Mouse (Mus musculus) forebrain, embryonic 11.5 days (tissue): ENCODE measurements at regions not wholly inside any gene's neighbourhood (a gene's known extent, or its start where the extent isn't known, plus 50 kb on each side); places are given as distances from the start of the nearest gene placed in this dataset.

Source experiments
- ATAC-seq: fragments of 200-750 bp; cut with Nextera tagmentation; replicated peaks from 2 replicates; pipeline ENCODE4 v1.8.0; 2017; ENCODE audit warnings: moderate TSS enrichment; ENCODE audit not compliant: low FRiP score
- DNase-seq: peaks from one replicate; pipeline ENCODE4 v3.0.0-alpha.2; 2017; ENCODE audit warnings: low spot score
- H3K27ac ChIP-seq: fragments of 300-500 bp; sonication (generic); 2 replicates; pipeline ENCODE4 v1.5.1; 2014; ENCODE audit warnings: low read depth, low read length
- H3K27me3 ChIP-seq: fragments of 300-500 bp; sonication (generic); 2 replicates; pipeline ENCODE4 v1.6.1; 2014; ENCODE audit warnings: mild to moderate bottlenecking, low read length, mixed read lengths; ENCODE audit not compliant: control insufficient read depth, insufficient read depth
- H3K36me3 ChIP-seq: fragments of 300-500 bp; sonication (generic); 2 replicates; pipeline ENCODE4 v1.6.1; 2014; ENCODE audit warnings: mild to moderate bottlenecking, low read length, moderate library complexity, mixed read lengths; ENCODE audit not compliant: control insufficient read depth, insufficient read depth
- H3K4me1 ChIP-seq: fragments of 300-500 bp; sonication (generic); replicated peaks from 2 replicates; pipeline ENCODE4 v1.6.1; 2014; ENCODE audit warnings: low read length, mixed read lengths; ENCODE audit not compliant: control insufficient read depth, insufficient read depth
- H3K4me2 ChIP-seq: fragments of 300-500 bp; sonication (generic); 2 replicates; pipeline ENCODE4 v1.6.1; 2014; ENCODE audit warnings: low read depth, mild to moderate bottlenecking, low read length, moderate library complexity, mixed read lengths; ENCODE audit not compliant: severe bottlenecking
- H3K4me3 ChIP-seq: fragments of 300-500 bp; sonication (generic); 2 replicates; pipeline ENCODE4 v1.5.1; 2014; ENCODE audit warnings: low read depth, low read length
- H3K9ac ChIP-seq: fragments of 300-500 bp; sonication (generic); 2 replicates; pipeline ENCODE4 v1.6.1; 2014; ENCODE audit warnings: low read length
- H3K9me3 ChIP-seq: fragments of 300-500 bp; sonication (generic); 2 replicates; pipeline ENCODE4 v1.6.1; 2016; ENCODE audit warnings: low read length, mixed read lengths; ENCODE audit not compliant: control insufficient read depth
- WGBS: fragments of 180-500 bp; shearing (Covaris S2); extraction: QIAGEN DNeasy Blood & Tissue Kit; methylation state at CpG from one replicate; pipeline ENCODE4 v1.1.7; 2014; 5-methylcytosine and 5-hydroxymethylcytosine counted together

GRCm38 (mm10) chr13:60011092-60011491 lies 166.1 kb downstream of the Gas1 start:
- H3K4me1 ChIP-seq = peaks cover 2% of the 10 kb centered on the region; the same call in 1 of the 2 replicates
- no peaks in the 10 kb centered on the region for H3K9me3 ChIP-seq
- H3K4me2 ChIP-seq = no peak overlapping the region
- H3K4me3 ChIP-seq = no peak overlapping the region
- DNase-seq = no peak
- no peak overlapping the region for H3K9ac ChIP-seq
- ATAC-seq = no peak
- 85% methylated on average over 2 of the region's 2 CpGs for WGBS
- no peaks in the 10 kb centered on the region for H3K27me3 ChIP-seq
- no peaks in the 10 kb centered on the region for H3K36me3 ChIP-seq
- H3K27ac ChIP-seq = no peak overlapping the region

GRCm38 (mm10) chr13:60007593-60007992 lies 169.6 kb downstream of the Gas1 start:
- 64% methylated on average over 7 of the region's 7 CpGs for WGBS
- no peak for DNase-seq

GRCm38 (mm10) chr13:60007031-60007430 lies 170.1 kb downstream of the Gas1 start:
- Histone ChIP-seq H3K4me2 (no peak overlapping the region), H3K4me3 (no peak overlapping the region), H3K9me3 (no peaks in the 10 kb centered on the region), H3K27ac (no peak overlapping the region), H3K27me3 (no peaks in the 10 kb centered on the region), H3K9ac (no peak overlapping the region), H3K4me1 (peaks cover 3% of the 10 kb centered on the region; the same call in 1 of the 2 replicates), H3K36me3 (no peaks in the 10 kb centered on the region)
- ATAC-seq (no peak), DNase-seq (no peak)
- WGBS = 81% methylated on average over 4 of the region's 4 CpGs

More at GRCm38 (mm10) chr13:60007593-60007992, 169.6 kb downstream of the Gas1 start:
- H3K9ac ChIP-seq = no peak overlapping the region
- no peaks in the 10 kb centered on the region; the same call in 1 of the 2 replicates for H3K4me1 ChIP-seq
- H3K27me3 ChIP-seq = no peaks in the 10 kb centered on the region
- ATAC-seq = no peak
- no peak overlapping the region for H3K4me2 ChIP-seq
- H3K9me3 ChIP-seq = no peaks in the 10 kb centered on the region
- H3K27ac ChIP-seq = no peak overlapping the region
- H3K4me3 ChIP-seq = no peak overlapping the region
- H3K36me3 ChIP-seq = no peaks in the 10 kb centered on the region

GRCm38 (mm10) chr13:60004611-60005010 lies 172.6 kb downstream of the Gas1 start:
- 88% methylated on average over 2 of the region's 2 CpGs for WGBS

GRCm38 (mm10) chr13:60002098-60002497 lies 175.1 kb downstream of the Gas1 start:
- 88% methylated on average over 8 of the region's 8 CpGs for WGBS
- no peak overlapping the region for H3K4me2 ChIP-seq
- no peaks in the 10 kb centered on the region for H3K36me3 ChIP-seq
- ATAC-seq (no peak), DNase-seq (no peak)
- no peaks in the 10 kb centered on the region for H3K9me3 ChIP-seq
- no peak overlapping the region for H3K4me3 ChIP-seq
- no peak overlapping the region for H3K9ac ChIP-seq
- peak overlapping the region; percentile 25; the same call in 1 of the 2 replicates for H3K27ac ChIP-seq
- H3K4me1 ChIP-seq = peaks cover 13% of the 10 kb centered on the region
- H3K27me3 ChIP-seq = no peaks in the 10 kb centered on the region

More at GRCm38 (mm10) chr13:60004611-60005010, 172.6 kb downstream of the Gas1 start:
- Histone ChIP-seq H3K4me3 (no peak overlapping the region), H3K4me1 (peaks cover 13% of the 10 kb centered on the region), H3K4me2 (no peak overlapping the region), H3K27me3 (no peaks in the 10 kb centered on the region), H3K27ac (no peak overlapping the region), H3K36me3 (no peaks in the 10 kb centered on the region), H3K9ac (no peak overlapping the region), H3K9me3 (no peaks in the 10 kb centered on the region)
- no peak for DNase-seq
- ATAC-seq = no peak

GRCm38 (mm10) chr13:60001637-60002036 lies 175.5 kb downstream of the Gas1 start:
- Histone ChIP-seq H3K9ac (no peak overlapping the region), H3K27me3 (no peaks in the 10 kb centered on the region), H3K4me2 (no peak overlapping the region), H3K27ac (peak overlapping the region; percentile 53), H3K4me1 (peaks cover 13% of the 10 kb centered on the region), H3K36me3 (no peaks in the 10 kb centered on the region), H3K9me3 (no peaks in the 10 kb centered on the region), H3K4me3 (no peak overlapping the region)
- ATAC-seq (peak; percentile 65; the same call in 1 of the 2 replicates), DNase-seq (no peak)
- WGBS = 26% methylated on average over 4 of the region's 4 CpGs

- Histone ChIP-seq H3K9ac (no peak overlapping the region), H3K27ac (peak overlapping the region; percentile 81; the same call in 1 of the 2 replicates), H3K36me3 (no peaks in the 10 kb centered on the region), H3K27me3 (no peaks in the 10 kb centered on the region), H3K9me3 (no peaks in the 10 kb centered on the region), H3K4me3 (no peak overlapping the region), H3K4me2 (no peak overlapping the region), H3K4me1 (peaks cover 17% of the 10 kb centered on the region)
- peak; percentile 70; the same call in 1 of the 2 replicates for ATAC-seq
- DNase-seq = no peak
- WGBS = 35% methylated on average over 8 of the region's 8 CpGs
Measured at GRCm38 (mm10) chr13:60000618-60001347, 176.4 kb downstream of the Gas1 start.

- Histone ChIP-seq H3K9me3 (no peaks in the 10 kb centered on the region), H3K36me3 (no peaks in the 10 kb centered on the region), H3K27ac (no peak overlapping the region), H3K4me3 (no peak overlapping the region), H3K4me1 (peaks cover 19% of the 10 kb centered on the region), H3K27me3 (no peaks in the 10 kb centered on the region), H3K9ac (no peak overlapping the region), H3K4me2 (no peak overlapping the region)
- no peak for ATAC-seq
- DNase-seq = no peak
- 92% methylated on average over 3 of the region's 3 CpGs for whole genome bisulfite sequencing
Measured at GRCm38 (mm10) chr13:59997431-59997830, 174.5 kb upstream of the Tut7 start.
